Mouse (Mus musculus) left cerebral cortex, adult 11 months (tissue): ENCODE data around the gene Rbms1.

Experiments
- DNase-seq: peaks from one replicate; pipeline ENCODE4 v3.0.0; 2022; ENCODE audit warnings: low spot score

The Rbms1 gene

DNA sequence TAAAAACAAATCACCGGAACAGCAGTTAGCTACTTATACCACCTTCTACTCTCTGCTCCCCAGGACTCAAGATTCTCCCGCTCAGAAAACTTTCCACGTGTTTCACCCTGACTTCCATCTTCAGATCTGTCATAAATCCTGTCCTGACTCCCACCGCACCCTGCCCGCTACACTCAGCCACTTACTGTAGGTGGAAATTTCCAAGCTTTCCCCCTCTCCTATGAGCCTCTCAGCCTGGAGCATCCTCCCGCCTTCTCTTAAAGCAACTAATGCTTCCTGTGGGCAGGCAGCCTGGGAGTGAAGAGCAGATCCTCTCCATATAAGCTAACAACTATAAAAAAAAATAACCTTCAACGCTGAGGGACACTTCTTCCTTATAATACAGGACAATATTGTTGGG is 44.6 kb downstream of the Rbms1 start:
- DNase-seq, result no peak

DNA sequence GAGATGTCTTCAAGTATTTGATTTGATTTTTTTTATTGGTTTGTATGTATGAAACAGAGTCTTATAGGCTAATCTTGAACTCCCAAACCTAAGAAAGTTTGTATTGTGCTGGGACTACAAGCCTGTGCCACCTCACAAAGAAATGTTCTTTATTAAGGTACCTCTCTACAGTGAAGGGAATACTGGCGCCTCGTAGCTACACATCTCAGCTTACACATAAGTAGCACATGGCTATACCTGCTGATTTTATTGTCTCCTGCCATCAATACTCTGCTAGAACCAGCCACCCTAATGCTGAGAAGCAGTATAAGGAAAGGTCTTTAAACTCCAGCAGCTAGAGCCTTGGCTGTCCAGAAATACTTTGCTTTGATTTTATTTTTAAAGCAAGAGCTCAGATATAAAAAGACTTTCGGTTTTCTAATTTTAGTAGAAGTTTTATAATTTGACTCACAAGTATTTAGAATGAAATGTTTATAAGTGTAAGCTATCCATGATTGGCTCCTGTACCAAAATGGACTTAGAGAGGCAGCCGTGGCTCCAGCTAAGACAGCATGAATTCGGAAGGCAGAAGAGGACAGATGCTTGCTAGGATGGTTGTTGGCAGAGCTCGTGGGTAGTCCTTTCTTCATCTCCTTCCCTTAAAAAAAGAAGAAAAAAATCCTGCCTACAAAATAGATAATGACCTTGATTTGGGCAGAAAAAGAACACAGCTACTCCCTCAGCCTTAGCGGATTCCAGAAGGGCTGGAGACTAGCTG is 48.3 kb downstream of the Rbms1 start:
- DNase-seq, result no peak

- DNase-seq, result no peak
Observed at GRCm38 (mm10) chr2:60913281-60913680, 49.7 kb downstream of the Rbms1 start.

DNA sequence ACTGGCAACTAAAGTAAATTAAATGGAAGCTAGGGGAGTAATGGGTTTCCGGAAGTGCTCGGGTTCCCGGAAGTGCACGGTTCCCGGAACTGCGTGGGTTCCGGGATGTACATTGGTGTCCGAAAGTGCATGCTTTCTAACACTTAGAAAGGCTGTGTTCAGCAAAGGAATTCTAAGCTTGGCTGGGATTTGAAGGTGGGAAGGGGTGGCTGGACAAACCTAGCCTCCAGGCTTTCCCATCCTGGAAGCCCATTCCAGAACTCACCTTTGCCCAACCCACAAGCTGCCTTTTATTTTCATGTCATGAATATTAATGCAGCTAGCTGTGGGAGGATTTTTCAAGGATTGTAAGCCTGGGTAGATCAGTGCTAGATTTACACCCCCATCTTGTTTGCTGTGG is 51.3 kb downstream of the Rbms1 start:
- DNase-seq, result no peak

DNA sequence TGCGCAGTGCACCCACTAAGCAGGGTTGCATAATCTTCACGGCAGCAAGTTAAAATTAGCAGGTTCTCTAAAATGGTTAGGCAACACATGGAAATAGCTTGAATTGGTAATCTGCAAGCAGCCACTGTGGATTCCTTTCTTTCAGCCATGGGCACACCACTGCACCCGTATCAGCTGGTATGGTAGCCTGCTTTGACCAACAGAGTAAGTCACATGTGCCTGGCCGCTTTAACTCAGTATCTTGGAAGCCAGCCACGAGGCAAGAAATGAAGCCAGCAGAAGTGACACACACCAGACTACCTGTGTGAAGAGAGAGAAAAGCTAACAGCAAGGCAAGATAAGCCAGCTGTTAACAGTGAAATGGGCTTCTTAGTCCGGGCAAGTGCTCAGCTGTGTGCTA is 52.2 kb downstream of the Rbms1 start:
- peak; percentile 39 for DNase-seq

GRCm38 (mm10) chr2:60908551-60908950 is 54.4 kb downstream of the Rbms1 start:
- no peak for DNase-seq

GRCm38 (mm10) chr2:60908116-60908515 is 54.9 kb downstream of the Rbms1 start:
- no peak for DNase-seq

DNA sequence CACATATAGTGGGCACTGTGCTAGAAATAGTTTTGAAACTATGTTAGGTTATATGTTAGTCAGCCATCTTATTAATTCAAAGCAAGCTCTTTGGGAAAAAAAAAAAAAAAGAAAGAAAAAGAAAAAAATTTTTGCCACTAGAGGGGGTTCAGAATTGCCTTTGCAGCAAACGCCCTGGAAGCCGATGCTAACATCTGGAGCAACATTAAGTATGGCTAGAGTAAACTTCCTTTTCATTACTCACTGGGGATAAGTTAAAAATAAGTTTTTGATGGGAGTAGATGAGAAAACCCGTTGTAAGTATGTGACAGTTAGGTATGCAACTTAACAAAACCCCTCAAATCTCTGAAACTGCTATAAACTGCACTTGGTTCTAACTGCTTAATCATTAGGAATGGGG is 57.7 kb downstream of the Rbms1 start:
- no peak for DNase-seq

DNA sequence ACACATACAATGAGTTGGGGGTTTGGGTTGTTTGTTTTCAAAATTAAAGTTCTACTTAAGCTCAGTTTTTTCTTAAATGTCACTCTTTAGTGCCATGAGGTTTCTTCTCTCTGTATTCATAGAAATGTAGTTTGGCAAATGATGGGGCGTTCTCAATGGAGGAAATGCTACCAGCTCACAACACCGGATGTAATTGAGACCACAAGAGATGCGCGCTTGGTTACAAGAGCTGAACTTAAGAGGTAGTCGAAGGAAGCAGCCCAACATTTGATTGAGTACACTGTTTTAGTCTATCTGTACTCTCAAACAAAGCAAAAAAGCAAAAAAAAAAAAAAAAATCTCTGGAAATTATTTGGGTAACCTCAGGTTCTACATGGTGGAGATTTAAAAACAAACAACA is 58.9 kb downstream of the Rbms1 start:
- DNase-seq, result no peak

GRCm38 (mm10) chr2:60903535-60903934 is 59.5 kb downstream of the Rbms1 start:
- no peak for DNase-seq

- no peak for DNase-seq
Observed at GRCm38 (mm10) chr2:60902446-60903137, 60.4 kb downstream of the Rbms1 start.

GRCm38 (mm10) chr2:60901511-60901951 is 61.5 kb downstream of the Rbms1 start:
- no peak for DNase-seq

- no peak for DNase-seq
Observed at GRCm38 (mm10) chr2:60901013-60901412, 62.0 kb downstream of the Rbms1 start.

DNA sequence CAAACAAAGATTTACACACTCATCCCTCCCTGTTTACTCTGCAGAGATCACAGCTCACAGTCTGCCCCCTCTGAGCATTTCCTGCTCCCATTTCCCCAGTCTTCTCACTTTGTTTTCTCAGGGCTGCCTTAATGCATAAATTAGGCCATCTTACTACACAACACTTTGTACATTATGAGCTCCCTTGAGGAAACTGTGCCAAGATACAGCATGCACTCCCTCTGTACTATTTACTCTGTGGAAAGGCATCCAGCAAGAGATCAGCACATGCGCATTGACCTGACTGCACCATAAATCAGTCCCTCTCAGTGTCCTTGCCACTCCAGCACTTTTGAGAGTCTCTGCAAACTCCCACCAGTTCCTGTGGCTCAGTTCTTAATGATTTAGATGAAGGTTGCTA is 70.0 kb downstream of the Rbms1 start:
- no peak for DNase-seq

GRCm38 (mm10) chr2:60883931-60884330 is 79.1 kb downstream of the Rbms1 start:
- DNase-seq, result no peak

DNA sequence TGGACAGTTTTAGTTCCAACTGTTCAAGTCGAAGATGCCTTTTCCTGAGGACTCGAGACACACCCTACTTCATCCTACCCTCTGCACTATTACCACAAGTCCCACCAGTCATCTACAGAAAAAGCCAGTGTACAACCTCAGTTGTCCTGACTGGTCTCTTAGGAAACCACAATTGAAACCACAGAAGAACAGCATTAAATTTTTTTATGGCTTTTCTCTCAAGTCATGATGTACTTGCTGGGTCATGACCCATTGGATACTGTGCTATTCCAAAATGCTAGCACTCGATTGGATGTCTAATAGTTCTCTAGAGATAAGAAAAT is 80.0 kb downstream of the Rbms1 start:
- DNase-seq, result no peak

DNA sequence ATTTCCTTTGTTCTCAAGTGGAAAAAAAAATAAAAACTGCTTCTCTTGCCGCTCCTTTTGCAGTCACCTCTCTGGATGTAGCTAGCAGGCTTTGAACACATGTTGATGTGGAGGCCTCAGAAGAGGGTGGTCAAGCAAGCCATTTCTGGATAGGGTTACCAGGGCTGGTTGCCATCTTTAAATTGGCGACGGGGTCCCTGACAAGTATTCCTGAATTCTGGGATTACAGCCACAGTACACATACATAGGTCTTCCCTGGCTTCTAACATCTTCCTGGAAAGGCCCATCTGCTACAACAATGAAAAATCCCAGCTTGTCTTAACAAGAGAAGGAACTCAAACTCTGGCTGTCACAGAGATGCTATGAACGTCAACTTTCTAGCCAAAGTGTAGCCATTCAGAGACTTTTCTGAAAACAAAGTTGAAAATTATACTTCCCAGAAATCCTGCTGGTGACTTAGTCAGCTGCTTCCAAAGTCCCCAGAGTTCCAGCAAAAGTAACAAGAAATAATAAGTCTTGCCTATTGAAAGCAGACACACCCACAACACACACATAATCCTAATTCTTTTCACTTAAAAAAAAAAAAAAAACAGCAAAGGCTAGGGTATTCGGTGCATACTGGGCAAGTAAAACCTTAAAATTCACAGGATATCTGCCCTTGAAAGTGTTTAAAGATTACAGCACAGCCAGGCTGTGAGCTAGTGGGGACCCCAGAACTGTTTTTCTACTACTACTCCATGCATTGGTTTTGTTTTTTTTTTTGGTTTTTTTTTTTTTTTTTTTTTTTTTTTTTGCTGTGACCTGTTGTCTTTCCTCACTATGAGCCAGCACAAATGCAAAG is 80.6 kb downstream of the Rbms1 start:
- DNase-seq, result no peak

DNA sequence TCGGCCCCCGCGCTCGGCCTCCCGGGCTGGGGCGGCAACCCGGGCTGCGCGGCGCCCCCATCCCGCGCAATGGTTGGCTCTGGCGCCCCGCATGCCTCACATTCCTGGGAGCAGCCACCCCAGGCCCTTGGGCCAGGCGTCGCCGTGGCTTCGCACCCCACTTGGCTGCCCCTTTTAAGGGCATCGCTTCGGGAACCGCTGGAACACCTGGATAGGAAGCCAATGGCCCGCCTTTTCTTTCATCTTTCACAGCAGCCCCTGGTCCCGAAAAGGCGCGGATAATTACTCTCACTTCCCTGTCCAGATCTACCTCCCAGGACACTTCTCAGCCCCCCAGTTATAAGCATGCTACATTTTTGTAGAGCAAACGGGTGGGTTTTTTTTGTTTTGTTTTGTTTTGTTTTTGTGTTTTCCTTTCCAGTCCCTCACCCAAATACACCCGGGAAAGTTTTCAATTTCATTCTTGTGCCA is 81.4 kb downstream of the Rbms1 start:
- DNase-seq, result no peak

DNA sequence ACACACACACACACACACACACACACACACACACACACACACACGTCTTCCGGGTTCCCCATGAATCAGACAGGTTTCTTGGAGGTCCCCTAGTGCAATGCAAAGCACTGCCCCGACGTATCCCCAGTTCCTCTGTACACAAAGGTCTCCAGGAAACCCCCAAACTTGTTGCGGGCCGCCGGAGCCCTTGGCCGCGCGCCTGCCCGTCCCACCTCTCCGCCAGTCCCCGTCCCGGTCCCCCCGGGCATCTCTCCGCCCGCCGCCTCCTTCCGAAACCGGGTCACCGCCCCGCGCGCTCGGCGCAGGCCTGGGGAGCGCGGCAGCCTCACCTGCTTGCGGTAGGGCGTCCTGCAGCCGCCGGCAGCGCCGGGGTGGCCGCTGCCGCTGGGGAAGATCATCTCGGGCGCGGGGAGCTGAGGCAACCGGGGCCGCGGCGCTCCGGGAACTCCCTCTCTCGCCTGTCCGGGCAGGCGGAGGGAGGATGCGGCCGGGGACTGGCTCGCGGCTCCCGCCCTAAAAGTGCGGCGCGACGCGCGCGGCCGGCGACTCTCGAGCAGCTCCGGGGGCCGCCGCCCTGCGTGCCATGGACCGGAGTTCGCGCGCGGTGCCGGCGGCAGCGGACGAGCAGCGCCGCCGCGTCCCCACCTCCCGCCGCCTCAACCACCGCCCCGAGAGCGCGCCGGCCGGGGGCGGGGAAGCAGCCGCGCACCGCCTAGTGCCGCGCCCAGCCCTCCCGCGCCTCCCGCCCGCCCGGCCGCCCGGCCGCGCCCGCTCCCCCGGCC is 82.0 kb downstream of the Rbms1 start:
- DNase-seq, result no peak

DNA sequence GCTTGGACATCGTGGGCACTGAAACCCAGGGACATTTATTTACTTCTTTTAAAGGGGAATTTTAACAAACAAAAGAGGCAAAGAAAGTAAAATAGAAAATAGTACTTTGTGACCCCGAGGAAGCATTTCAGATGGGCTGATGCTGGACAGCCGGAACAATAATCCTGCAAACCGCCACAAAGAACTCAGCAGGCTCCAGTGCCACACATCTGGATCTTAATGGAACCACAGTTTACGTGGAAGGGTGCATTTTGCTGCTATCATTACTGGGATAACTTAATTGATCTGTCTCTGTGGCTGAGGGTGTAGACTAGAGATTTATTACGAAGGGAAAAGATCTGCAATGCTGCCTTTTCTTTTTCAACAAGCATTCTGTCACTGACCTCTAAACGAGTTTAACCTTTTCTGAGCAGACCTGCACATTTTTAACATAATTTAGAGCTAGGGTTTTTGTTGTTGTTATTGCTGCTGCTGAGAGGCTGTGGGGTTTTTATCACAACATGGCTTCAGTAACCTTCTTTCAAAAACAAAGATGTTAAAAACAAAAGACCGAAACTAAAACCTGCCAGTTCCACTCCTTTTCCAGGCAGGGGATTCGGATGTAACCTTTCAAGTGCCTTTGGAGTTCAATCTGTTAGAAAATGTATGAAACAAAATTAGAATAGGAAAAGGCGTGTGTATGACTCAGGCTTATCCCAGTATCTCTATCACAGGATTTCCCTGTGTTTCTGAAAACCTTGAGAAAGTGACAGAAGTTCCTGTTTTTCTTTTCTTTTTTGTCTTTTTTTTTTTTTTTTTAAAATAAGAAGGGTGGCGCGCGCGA is 82.8 kb downstream of the Rbms1 start:
- DNase-seq, result no peak

- DNase-seq, result no peak
Observed at GRCm38 (mm10) chr2:60879141-60879818, 83.7 kb downstream of the Rbms1 start.
